Mouse (Mus musculus): ENCODE data around the gene Kdm5b.

DNA sequence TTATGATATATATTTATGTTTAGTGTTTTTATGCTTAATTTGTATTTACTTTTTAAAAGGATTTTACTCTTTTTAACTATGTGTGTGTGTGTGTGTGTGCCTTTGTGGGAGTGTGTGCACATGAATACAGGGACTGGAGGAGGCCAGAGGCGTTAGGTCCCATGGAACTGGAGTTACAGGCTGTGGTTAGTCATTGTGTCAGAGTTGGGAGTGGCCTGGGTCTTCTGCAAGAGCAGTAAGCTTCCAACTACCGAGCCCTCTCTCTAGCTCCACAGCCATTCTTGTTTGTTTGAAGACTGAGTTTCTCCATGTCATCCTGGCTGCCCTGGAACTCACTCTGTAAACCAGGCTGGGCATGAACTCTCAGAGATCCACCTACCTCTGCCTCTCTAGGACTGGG lies 37.6 kb upstream of the Kdm5b start:
- TF ChIP-seq ZNF384 (IDR thresholded peaks at IDR 0.05; ENCODE audit: low read depth, low read length), result no peak
- TF ChIP-seq MAFK (IDR thresholded peaks at IDR 0.05; ENCODE audit: insufficient read depth, low read depth, low read length), result no peak
